Mouse (Mus musculus): ENCODE data around the gene Ube2b.

Gene Ube2b

DNA sequence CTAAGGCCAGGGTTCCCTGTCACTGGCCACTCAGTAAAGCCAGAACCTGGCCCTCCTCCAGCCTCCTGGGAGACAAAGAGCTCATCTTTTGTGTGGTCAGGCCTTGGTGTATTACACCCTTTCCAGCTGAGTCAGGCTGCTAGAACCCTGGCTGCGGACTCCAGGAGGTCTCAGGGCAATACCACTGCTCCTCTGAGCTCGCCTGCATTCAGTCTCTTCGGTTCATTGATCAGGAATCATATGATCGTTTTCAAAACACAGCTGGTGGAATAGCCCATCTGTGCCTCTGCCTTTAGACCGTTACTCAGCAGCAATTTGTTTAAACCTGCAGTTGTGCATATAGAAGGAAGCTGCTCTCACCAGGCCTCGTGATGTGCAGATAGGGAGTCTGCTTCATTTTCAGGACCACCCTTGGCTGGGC is 63.2 kb downstream of the Ube2b start:
- no peak for DNase-seq (ENCODE audit: low spot score in 2 of 2)

DNA sequence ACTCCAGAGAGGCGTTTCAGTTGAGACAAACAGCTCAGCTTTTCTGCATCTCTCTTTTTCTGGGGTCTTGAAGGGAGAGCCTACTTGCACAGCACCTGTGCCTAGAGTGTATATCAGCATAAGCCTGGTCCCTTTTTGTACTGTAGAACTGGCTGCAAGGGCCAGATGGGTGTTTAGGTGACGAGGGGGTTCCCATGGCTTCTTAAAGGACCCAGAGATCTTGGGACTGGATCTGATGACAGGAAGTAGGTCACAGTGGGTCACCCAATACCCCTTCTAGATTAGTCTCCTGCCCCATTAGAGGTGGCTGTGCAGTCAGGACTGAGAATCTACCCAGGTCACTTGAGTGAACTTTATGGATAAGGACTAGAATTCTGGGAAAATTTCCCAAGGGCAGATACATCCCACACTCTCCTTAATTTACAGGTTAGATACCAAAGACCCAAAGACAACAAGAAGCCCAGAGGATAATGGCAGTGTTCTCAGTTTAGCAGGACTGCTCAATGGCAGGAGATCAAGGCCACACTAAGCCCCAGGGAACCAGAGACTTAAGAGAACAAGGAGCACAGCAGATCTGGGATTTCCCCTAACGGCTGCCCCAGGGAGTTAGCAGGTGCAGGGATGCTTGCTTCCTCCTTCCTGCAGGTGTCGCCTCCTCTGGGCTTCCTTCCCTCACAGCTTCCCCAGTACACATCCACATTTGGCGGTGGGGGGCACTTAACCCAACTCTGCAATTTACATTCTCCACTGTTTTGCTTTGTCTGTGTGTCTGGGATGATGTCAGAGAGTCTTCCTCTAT is 64.7 kb downstream of the Ube2b start:
- no peak for DNase-seq (ENCODE audit: low spot score in 2 of 2)

Measured in heart, adult 9 months (tissue).